Mouse (Mus musculus) forebrain, embryonic 15.5 days (tissue): ENCODE results near the gene Iqgap2. TPM values are rescaled to one million over a fixed set of nuclear protein-coding genes. Genes with fewer than 3 reads are reported as not detected.

Experiments
- ATAC-seq: fragments of 200-750 bp; cut with Nextera tagmentation; replicated peaks from 2 replicates; pipeline ENCODE4 v1.8.0; 2017; ENCODE audit warnings: mild to moderate bottlenecking, moderate TSS enrichment, moderate library complexity
- H3K27ac ChIP-seq: fragments of 300-500 bp; sonication (generic); replicated peaks from 2 replicates; pipeline ENCODE4 v1.5.1; 2015; ENCODE audit warnings: mild to moderate bottlenecking, inconsistent platforms
- H3K27me3 ChIP-seq: fragments of 300-500 bp; sonication (generic); 2 replicates; pipeline ENCODE4 v1.6.1; 2015; ENCODE audit warnings: inconsistent platforms
- H3K36me3 ChIP-seq: fragments of 300-500 bp; sonication (generic); 2 replicates; pipeline ENCODE4 v1.6.1; 2015; ENCODE audit warnings: mild to moderate bottlenecking, inconsistent platforms
- H3K4me1 ChIP-seq: fragments of 300-500 bp; sonication (generic); 2 replicates; pipeline ENCODE4 v1.6.1; 2015; ENCODE audit warnings: inconsistent platforms
- H3K4me2 ChIP-seq: fragments of 300-500 bp; sonication (generic); replicated peaks from 2 replicates; pipeline ENCODE4 v1.6.1; 2015; ENCODE audit warnings: mild to moderate bottlenecking, inconsistent platforms
- H3K4me3 ChIP-seq: fragments of 300-500 bp; sonication (generic); 2 replicates; pipeline ENCODE4 v1.5.1; 2015; ENCODE audit warnings: mild to moderate bottlenecking, inconsistent platforms
- H3K9ac ChIP-seq: fragments of 300-500 bp; sonication (generic); replicated peaks from 2 replicates; pipeline ENCODE4 v1.6.1; 2015; ENCODE audit warnings: mild to moderate bottlenecking, inconsistent platforms
- H3K9me3 ChIP-seq: fragments of 300-500 bp; sonication (generic); 2 replicates; pipeline ENCODE4 v1.6.1; 2016; ENCODE audit warnings: inconsistent platforms
- WGBS: fragments of 180-500 bp; shearing (Covaris S2); methylation state at CpG from one replicate; pipeline ENCODE4 v1.1.7; 2015; ENCODE audit warnings: mixed read lengths; 5-methylcytosine and 5-hydroxymethylcytosine counted together
- polyA plus RNA-seq: library from polyadenylated mRNA; unstranded; fragments of >200 nt; fragmentation: Nextera tagmentation; extraction: Ambion mirVana; gene quantifications from 2 replicates; pipeline ENCODE4 v1.2.1, GENCODE M21; 2015

Iqgap2 gene
- polyA plus RNA-seq, 1 experiment from 2014 or later: 5.2 TPM

DNA sequence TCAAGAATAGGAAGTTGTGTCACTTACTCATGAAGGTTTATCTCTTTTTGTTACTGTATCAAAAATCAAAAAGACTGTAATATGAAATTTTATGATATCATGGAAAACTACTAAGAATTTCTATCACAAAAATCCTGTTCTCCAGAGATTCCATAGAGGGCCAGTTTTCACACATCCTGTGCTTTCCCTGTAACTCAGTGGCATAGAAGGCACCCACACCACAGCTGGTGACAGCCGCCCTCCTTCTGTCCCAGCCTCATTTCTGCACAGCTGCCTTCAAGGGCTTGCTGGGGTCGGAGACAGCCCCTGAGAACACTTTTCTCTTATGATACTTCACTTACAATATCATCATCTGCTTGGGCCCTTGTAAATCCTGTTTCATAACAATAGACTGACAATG, 131.9 kb downstream of the Iqgap2 start:
- no peaks in the 10 kb centered on the region for H3K36me3 ChIP-seq
- H3K4me3 ChIP-seq: no peak overlapping the region
- H3K4me2 ChIP-seq: no peak overlapping the region
- no peaks in the 10 kb centered on the region for H3K9me3 ChIP-seq
- no peaks in the 10 kb centered on the region for H3K27me3 ChIP-seq
- H3K9ac ChIP-seq: no peak overlapping the region
- H3K4me1 ChIP-seq: peaks cover 8% of the 10 kb centered on the region
- ATAC-seq: no peak
- no peak overlapping the region for H3K27ac ChIP-seq
- WGBS: 85% methylated on average over 2 of the region's 2 CpGs

DNA sequence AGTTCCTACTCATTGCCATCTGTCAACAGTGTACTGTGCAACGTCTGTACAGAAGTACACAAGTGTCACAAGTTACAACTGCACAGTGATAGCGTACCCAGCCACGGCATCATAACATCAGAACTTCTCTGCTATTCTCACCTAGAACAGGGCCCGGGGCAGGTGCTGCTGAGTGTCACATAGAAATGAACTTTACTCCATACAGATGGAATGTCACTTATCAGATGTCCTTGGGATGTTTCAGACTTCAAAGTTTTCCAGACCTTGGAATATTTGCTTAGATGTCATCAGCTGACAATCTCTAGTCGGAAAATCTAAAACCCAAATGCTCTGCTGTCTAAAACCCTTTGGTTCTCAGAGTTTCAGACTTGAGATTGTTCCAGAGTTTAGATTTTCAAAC, 137.4 kb downstream of the Iqgap2 start:
- H3K36me3 ChIP-seq: no peaks in the 10 kb centered on the region
- no peaks in the 10 kb centered on the region for H3K4me1 ChIP-seq
- no peaks in the 10 kb centered on the region for H3K27me3 ChIP-seq
- no peak overlapping the region for H3K9ac ChIP-seq
- no peak for ATAC-seq
- H3K4me3 ChIP-seq: no peak overlapping the region
- 93% methylated on average over 5 of the region's 5 CpGs for WGBS
- no peaks in the 10 kb centered on the region for H3K9me3 ChIP-seq
- H3K4me2 ChIP-seq: no peak overlapping the region
- H3K27ac ChIP-seq: no peak overlapping the region

DNA sequence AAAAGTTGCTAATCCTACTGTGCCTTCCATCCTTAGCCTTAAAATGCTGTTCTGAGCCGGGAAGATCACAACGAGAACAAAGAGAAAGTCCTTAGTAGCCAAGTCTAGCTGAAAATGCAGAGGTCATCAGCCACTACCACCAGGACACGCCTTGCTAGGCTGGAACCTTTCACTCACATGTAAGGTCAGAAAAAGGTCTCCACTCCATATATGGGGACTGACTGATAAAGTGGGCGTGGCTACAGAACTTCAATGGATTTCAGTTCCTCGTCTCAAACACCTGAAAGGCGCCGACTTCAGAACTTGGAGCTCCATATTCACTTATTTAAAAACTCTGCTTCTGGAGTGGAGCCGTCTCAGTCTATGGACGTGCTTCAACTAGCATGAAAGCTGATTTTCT, 139.3 kb downstream of the Iqgap2 start:
- Histone ChIP-seq H3K27me3 (no peaks in the 10 kb centered on the region), H3K4me2 (no peak overlapping the region), H3K27ac (no peak overlapping the region), H3K9me3 (no peaks in the 10 kb centered on the region), H3K4me1 (no peaks in the 10 kb centered on the region), H3K9ac (no peak overlapping the region), H3K36me3 (no peaks in the 10 kb centered on the region), H3K4me3 (no peak overlapping the region)
- 89% methylated on average over 9 of the region's 9 CpGs for WGBS
- ATAC-seq: no peak

DNA sequence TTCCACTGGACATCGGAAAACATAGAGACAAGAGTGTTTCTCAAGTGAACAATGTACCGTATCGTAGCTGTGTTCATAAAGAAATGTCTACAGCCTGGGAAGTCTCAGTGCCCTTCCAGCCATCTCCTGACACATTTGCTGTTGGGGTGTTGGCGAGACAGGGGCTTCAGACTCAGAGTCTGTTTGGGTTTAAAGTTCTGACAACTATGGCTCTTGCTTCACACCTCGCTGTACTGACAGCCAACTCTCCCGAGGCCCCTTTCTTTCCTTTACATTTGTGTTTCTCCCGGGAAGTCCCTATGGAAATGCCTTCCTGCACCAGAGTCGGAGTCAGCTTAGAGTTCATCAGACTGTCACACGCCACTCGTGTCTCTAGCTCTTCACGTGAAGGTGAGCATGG, 144.2 kb downstream of the Iqgap2 start:
- H3K9ac ChIP-seq: no peak overlapping the region
- H3K27ac ChIP-seq: no peak overlapping the region
- no peaks in the 10 kb centered on the region for H3K36me3 ChIP-seq
- H3K27me3 ChIP-seq: no peaks in the 10 kb centered on the region
- no peak overlapping the region for H3K4me3 ChIP-seq
- 88% methylated on average over 11 of the region's 11 CpGs for WGBS
- no peak overlapping the region for H3K4me2 ChIP-seq
- ATAC-seq: no peak
- no peaks in the 10 kb centered on the region for H3K4me1 ChIP-seq
- no peaks in the 10 kb centered on the region for H3K9me3 ChIP-seq

DNA sequence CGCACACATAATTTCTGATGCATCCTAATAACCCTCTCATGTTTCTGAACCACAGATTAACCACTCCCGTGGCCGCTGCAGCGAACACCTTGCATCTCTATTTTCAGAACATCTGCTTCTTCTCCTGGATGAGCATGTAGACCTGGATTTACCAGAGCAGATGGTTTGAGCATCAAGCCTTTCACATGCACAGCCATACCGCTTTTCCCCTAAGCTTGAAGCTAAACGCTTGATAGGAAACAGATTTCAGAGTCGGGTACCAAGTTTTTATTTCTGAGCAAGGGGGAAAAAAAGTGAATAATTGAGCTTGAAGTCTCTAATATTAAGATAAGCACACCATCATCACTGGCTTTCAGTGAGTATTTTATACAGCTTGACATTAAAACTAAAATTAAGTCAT, 144.6 kb downstream of the Iqgap2 start:
- Histone ChIP-seq H3K36me3 (no peaks in the 10 kb centered on the region), H3K27ac (no peak overlapping the region), H3K9me3 (no peaks in the 10 kb centered on the region), H3K9ac (no peak overlapping the region), H3K27me3 (no peaks in the 10 kb centered on the region), H3K4me3 (no peak overlapping the region), H3K4me1 (no peaks in the 10 kb centered on the region), H3K4me2 (no peak overlapping the region)
- 87% methylated on average over 7 of the region's 7 CpGs for WGBS
- no peak for ATAC-seq

DNA sequence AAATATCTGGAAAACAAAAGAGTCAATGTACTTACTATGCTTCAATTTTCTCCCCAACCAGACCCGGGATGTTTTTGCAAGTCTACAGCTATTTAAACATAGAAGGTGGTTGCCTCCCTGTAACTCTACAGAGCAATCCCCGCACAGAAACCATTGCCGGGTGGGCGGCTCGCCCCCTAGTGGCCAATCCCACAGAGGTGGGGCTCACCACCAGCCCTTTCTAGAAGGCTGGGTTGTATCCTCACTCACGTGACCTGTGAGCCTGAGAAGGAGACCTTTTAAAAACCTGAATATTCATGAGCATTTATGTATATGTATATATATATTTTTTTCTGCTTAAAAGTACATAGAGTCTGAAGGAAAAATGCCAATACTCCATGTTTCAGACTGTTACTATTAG, 145.2 kb downstream of the Iqgap2 start:
- 12% methylated on average over 6 of the region's 6 CpGs for WGBS
- peak; percentile 85 for ATAC-seq

DNA sequence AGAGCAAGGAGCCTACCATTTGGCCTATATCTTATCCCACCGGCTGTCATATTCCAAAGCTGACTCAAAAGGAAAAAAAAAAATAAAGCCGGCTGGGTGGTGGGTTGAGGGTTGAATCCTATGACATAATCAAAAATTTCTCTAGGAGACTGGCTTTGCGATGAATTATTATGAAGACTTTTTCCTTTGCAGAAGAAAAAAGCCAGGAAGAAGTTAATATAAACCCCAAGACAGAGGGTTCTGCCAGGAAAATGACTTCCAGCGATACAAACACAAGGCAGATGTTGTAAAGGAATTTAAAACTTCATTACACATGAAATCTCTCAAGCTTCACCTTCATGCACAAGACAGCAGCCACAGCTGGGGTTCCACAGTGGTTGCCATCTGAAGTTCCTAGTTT, 146.3 kb downstream of the Iqgap2 start:
- 90% methylated on average over 4 of the region's 4 CpGs for WGBS
- Histone ChIP-seq H3K4me2 (no peak overlapping the region), H3K4me3 (no peak overlapping the region), H3K36me3 (no peaks in the 10 kb centered on the region), H3K27ac (no peak overlapping the region), H3K9me3 (no peaks in the 10 kb centered on the region), H3K4me1 (no peaks in the 10 kb centered on the region), H3K27me3 (no peaks in the 10 kb centered on the region), H3K9ac (no peak overlapping the region)
- no peak for ATAC-seq

More for the DNA sequence above, 145.2 kb downstream of the Iqgap2 start:
- Histone ChIP-seq H3K9me3 (no peaks in the 10 kb centered on the region), H3K36me3 (no peaks in the 10 kb centered on the region), H3K4me1 (no peaks in the 10 kb centered on the region), H3K9ac (no peak overlapping the region), H3K27me3 (no peaks in the 10 kb centered on the region), H3K27ac (no peak overlapping the region), H3K4me2 (no peak overlapping the region), H3K4me3 (no peak overlapping the region)

DNA sequence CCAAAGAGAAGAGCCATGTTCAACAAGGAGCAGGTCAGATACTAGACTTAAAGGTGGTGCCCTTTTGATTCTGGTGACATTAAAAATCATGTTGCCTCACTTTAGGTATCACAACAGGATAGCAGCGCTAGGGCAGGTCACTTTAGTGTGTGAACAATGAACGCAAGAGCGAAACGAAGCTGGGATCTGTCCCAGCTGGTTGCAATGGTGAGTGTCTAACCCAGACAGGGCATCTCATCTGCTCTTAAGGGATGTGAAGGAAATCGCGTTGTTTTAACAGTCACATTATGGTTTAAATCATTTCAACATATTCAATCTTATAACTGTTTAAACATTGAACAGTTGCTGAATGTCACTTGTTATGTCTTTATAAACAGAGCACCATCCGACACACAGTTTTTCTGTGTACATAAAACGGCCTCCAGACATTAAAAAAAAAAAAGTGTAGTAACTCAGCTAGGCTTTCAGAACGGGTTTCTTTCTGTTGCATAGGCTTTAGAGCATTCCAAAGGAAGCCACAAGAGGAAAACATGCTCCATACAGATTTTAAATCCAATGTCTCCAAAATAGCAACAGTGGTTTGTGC, 148.7 kb downstream of the Iqgap2 start:
- no peak overlapping the region for H3K4me2 ChIP-seq
- H3K9ac ChIP-seq: no peak overlapping the region
- H3K4me1 ChIP-seq: no peaks in the 10 kb centered on the region
- 87% methylated on average over 9 of the region's 9 CpGs for WGBS
- H3K27ac ChIP-seq: no peak overlapping the region
- no peaks in the 10 kb centered on the region for H3K27me3 ChIP-seq
- no peak overlapping the region for H3K4me3 ChIP-seq
- no peaks in the 10 kb centered on the region for H3K9me3 ChIP-seq
- no peak for ATAC-seq
- no peaks in the 10 kb centered on the region for H3K36me3 ChIP-seq

DNA sequence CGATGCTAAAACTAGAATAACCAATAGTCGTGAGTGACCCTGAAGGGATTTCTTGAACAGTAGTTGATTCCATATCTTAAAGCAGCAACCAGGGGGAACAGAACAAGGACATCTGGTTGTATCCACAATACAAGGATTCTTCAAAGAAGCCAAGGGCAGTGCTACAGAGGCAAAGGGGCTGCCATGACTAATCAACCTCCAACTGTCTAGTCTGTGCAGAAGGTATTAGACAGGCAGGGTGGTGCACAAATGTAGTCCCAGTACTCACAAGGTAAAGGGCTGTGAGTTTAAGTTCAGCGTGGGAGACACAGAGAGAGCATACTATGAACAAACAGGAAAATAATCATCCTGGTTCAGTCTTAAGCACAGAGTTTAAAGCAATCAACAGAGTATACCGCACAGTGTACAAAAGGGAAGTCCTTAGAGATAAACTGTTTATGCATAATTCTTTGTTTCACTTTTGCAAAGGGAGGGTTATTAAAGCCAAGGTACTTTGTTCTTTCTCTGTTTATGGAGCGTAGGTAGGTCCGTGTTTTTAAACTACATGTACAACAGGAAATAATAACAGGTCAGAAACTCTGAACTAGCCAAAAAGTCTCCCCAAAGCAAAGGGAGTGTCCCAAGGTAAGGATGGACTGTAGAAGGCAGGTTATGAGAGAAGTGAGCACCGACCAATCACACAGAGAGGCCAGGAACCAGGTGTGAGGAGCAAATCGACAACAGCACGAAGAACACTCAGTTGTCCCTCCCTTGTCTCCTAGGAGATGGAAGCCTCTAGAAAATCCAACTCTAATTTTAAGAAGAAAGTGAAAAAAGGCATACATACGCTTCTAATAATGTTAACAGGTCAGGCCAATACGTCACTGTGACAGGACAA, 149.7 kb downstream of the Iqgap2 start:
- Histone ChIP-seq H3K4me3 (no peak overlapping the region), H3K9ac (no peak overlapping the region), H3K27ac (no peak overlapping the region), H3K9me3 (no peaks in the 10 kb centered on the region), H3K4me1 (no peaks in the 10 kb centered on the region), H3K4me2 (no peak overlapping the region), H3K36me3 (no peaks in the 10 kb centered on the region), H3K27me3 (no peaks in the 10 kb centered on the region)
- no peak for ATAC-seq
- WGBS: 92% methylated on average over 11 of the region's 11 CpGs

DNA sequence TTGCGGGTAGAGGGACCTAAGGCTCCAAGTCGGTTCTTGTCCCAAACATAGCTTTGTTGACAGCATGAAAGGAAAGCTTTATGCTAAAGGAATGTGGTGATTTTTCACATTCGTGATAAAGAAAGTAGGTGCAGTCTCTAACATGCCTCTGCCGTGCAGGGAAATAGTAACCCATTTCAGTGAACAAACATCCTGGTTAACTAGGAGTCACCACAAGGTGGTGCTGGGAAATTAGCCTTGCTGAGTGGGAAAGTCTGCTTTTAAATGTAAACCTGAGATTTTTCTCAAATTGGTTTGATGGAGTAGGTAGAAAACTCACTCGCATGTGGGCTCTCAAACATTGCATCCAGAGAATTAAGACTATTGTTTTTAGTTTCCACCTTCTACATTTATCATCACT, 152.1 kb downstream of the Iqgap2 start:
- Histone ChIP-seq H3K4me1 (no peaks in the 10 kb centered on the region), H3K27ac (no peak overlapping the region), H3K9ac (no peak overlapping the region), H3K27me3 (no peaks in the 10 kb centered on the region), H3K4me3 (no peak overlapping the region), H3K36me3 (no peaks in the 10 kb centered on the region), H3K4me2 (no peak overlapping the region), H3K9me3 (no peaks in the 10 kb centered on the region)
- 68% methylated on average over 5 of the region's 5 CpGs for WGBS
- ATAC-seq: no peak

DNA sequence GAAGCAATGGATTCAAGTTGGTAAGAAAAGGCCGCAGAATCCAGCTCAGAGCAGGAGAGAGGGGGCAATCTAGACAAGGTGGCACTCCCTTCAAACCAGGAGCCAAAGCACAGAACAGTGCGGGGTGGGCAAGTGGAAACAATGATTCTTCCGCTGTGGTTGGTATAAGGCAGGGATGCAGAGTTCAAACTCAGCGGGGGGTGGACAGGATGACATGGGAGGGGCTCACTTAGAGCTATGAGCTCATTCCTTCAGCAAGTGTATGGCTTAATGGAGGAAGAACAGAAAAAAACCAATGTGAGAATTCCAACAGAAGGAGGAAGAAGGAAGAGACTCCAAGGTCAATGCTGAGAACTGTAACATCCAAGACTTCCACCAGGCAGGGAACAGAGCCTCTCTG, 161.2 kb downstream of the Iqgap2 start:
- Histone ChIP-seq H3K4me2 (no peak overlapping the region), H3K9ac (no peak overlapping the region), H3K4me1 (no peaks in the 10 kb centered on the region), H3K27me3 (no peaks in the 10 kb centered on the region), H3K9me3 (no peaks in the 10 kb centered on the region), H3K27ac (no peak overlapping the region), H3K4me3 (no peak overlapping the region), H3K36me3 (no peaks in the 10 kb centered on the region)
- no peak for ATAC-seq
- 93% methylated on average over 4 of the region's 4 CpGs for WGBS

DNA sequence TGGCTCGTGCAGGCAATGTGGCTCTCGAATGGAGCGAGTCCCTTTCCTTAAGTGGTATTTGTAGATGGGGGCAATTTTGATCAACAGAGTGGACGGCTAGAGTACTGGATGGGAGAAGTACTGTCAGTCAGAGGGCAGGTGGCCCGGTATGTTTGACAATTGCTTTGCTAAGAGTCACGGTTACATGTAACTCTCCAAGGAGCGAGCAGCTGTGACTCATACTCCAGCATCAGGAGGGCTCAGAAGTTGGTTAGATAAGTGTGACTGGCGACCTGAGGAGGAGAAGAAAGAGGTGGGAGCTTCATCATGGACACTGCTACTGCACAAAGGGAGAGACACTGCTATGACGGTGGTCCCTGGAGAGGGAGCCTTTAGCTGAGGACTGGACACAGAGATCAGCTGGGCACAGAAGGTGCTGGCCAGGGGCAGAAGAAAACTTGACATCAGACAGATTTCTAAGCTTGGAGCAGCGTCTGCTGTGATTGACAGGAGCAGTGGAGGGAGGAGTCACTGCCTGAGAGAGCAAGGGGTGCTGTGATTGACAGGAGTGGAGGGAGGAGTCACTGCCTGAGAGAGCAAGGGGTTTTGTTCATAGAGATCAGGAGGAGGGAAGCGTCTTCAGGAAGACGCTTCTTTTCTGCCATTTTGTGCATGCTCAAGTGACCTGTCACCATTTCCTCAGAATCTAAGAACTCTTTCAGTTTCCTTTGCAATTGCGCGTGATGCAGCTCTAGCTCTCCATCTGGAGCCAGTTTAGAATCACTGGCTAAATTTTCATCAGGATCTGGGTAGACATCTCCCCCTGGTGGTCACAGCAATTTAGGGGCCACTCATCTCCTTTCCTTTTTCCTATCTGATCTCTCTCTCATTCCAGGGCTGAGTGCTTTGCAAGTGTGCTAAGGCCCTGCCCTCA, 172.1 kb downstream of the Iqgap2 start:
- Histone ChIP-seq H3K4me2 (peak overlapping the region; percentile 41), H3K27ac (no peak overlapping the region), H3K36me3 (no peaks in the 10 kb centered on the region), H3K27me3 (no peaks in the 10 kb centered on the region), H3K4me3 (peak overlapping the region; percentile 28), H3K9me3 (no peaks in the 10 kb centered on the region), H3K4me1 (peaks cover 8% of the 10 kb centered on the region), H3K9ac (no peak overlapping the region)
- 57% methylated on average over 14 of the region's 14 CpGs for WGBS
- peak; percentile 95 for ATAC-seq
